Mouse (Mus musculus) mouse trophoblast stem cell (cell line): ENCODE results near the gene Gm5930.
"Not testable (repeated sequence)": the region's sequence is repeated elsewhere in the genome, so short reads cannot be mapped to it uniquely, and the experiment has no call there.

Source experiments
- in situ Hi-C, 2 experiments: fragments of 300-500 bp; cut with MseI, MboI; formaldehyde crosslinking; loops; 2 replicates in 1 of 2; 3 replicates in 1 of 2; pipeline ENCODE4 v1.15.1; 2025

Gm5930 gene

GRCm38 (mm10) chr14:44338484-44338883 is at the start of gene Gm5930:
Gm5930 (minus strand) TSS chr14:44338584.
- in situ Hi-C loops: not testable (repeated sequence)

GRCm38 (mm10) chr14:44384233-44384632 is 45.8 kb upstream of the Gm5930 start:
- in situ Hi-C loops: not testable (repeated sequence)

- in situ Hi-C loops: not testable (repeated sequence)
Measured at GRCm38 (mm10) chr14:44365057-44365456, 26.7 kb upstream of the Gm5930 start, which contains the start of gene Gm8229. Gm8229 (plus strand) TSS chr14:44365357.

GRCm38 (mm10) chr14:44362301-44362700 is 23.9 kb upstream of the Gm5930 start:
- in situ Hi-C loops: not testable (repeated sequence)

GRCm38 (mm10) chr14:44361416-44361815 is 23.0 kb upstream of the Gm5930 start:
- in situ Hi-C loops: not testable (repeated sequence)

- in situ Hi-C loops: not testable (repeated sequence)
Measured at GRCm38 (mm10) chr14:44312049-44312448, 26.3 kb downstream of the Gm5930 start.

- in situ Hi-C loops: not testable (repeated sequence)
Measured at GRCm38 (mm10) chr14:44285280-44285679, 53.1 kb downstream of the Gm5930 start, which contains the start of gene Gm8220. Gm8220 (plus strand) TSS chr14:44285580.
